Comparison of ENCODE assay signal across 23 mouse cellular contexts in the genomic region with DNA sequence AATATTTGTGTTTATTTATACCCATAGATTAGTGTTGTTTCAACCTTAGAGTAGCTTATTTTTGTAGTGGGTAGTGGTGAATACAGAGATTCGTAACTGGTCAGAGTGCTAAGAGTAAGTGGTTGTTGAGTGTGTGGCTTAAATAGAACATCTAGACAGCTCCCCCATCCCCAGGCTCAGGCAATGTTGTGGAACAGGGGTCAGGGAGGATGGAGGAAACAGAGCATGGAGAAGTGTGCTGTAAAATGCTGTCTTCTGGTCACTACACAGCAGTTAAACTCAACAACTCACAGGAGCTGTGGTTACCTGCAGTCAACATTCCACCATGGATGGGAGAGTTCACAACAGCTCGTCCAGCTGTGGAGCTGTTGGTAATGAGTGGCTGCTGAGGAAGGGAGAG.
"Had no signal": no experiment of that assay in that cellular context is flagged by ENCODE, and none has a peak within 500 bp of the region (broad histone marks: within the 10 kb centered on the region; RNA-seq: fewer than 3 reads in every experiment).

No protein-coding gene starts in this region.

- ATAC-seq: forebrain, postnatal 0 days; hindbrain, postnatal 0 days; intestine, embryonic 16.5 days; liver, embryonic 12.5 days had no signal

- H3K27ac ChIP-seq: heart, adult 2 months; heart, embryonic 13.5 days; heart, embryonic 15.5 days; hindbrain, embryonic 13.5 days; hindbrain, embryonic 15.5 days; hindbrain, postnatal 0 days; limb, embryonic 13.5 days; limb, embryonic 15.5 days; liver, embryonic 12.5 days; liver, embryonic 14.5 days had no signal

- H3K27me3 ChIP-seq: heart, embryonic 13.5 days; heart, embryonic 15.5 days; hindbrain, embryonic 13.5 days; hindbrain, embryonic 15.5 days; limb, embryonic 13.5 days; limb, embryonic 15.5 days; liver, embryonic 12.5 days had no signal

- H3K9me3 ChIP-seq: heart, embryonic 13.5 days; heart, embryonic 15.5 days; hindbrain, embryonic 13.5 days; hindbrain, embryonic 15.5 days; limb, embryonic 13.5 days; limb, embryonic 15.5 days; liver, embryonic 12.5 days had no signal

- H3K9ac ChIP-seq: forebrain, postnatal 0 days; heart, embryonic 13.5 days; heart, embryonic 15.5 days; hindbrain, embryonic 13.5 days; hindbrain, embryonic 15.5 days; limb, embryonic 13.5 days; limb, embryonic 15.5 days; liver, embryonic 12.5 days; liver, embryonic 14.5 days had no signal

- H3K4me1 ChIP-seq: heart, embryonic 13.5 days; heart, embryonic 15.5 days; hindbrain, embryonic 13.5 days; hindbrain, embryonic 15.5 days; limb, embryonic 13.5 days; limb, embryonic 15.5 days; liver, embryonic 12.5 days had no signal

- H3K36me3 ChIP-seq: heart, embryonic 15.5 days; hindbrain, embryonic 13.5 days; limb, embryonic 15.5 days had no signal

- DNase-seq: forebrain, postnatal 0 days; gastrocnemius, postnatal 14 days; gastrocnemius, postnatal 36 days; heart, adult 2 months; heart, postnatal 14 days; heart, postnatal 36 days; kidney, adult 11 months; kidney, postnatal 14 days; layer of hippocampus, adult 9-11 months; layer of hippocampus, postnatal 36 days; left cerebral cortex, postnatal 4 days; lung, adult 18-20 months had no signal

- H3K4me3 ChIP-seq: heart, adult 2 months; heart, embryonic 13.5 days; heart, embryonic 15.5 days; hindbrain, embryonic 13.5 days; hindbrain, embryonic 15.5 days; limb, embryonic 13.5 days; limb, embryonic 15.5 days; liver, embryonic 12.5 days had no signal

- H3K4me2 ChIP-seq: heart, embryonic 11.5 days; heart, embryonic 13.5 days; heart, embryonic 15.5 days; hindbrain, embryonic 13.5 days; hindbrain, embryonic 15.5 days; limb, embryonic 13.5 days; limb, embryonic 15.5 days; liver, embryonic 12.5 days had no signal
